Mouse (Mus musculus) heart, adult 2 months (tissue): Measurements from ENCODE around the gene Pigyl.

ENCODE experiments used
- CTCF ChIP-seq: fragments of 200-600 bp; IDR thresholded peaks from 2 replicates; pipeline ENCODE4 v1.8.1; 2022; ENCODE audit warnings: antibody characterized with exemption, mild to moderate bottlenecking, moderate library complexity
- POLR2A ChIP-seq: fragments of 200-500 bp; IDR thresholded peaks from 2 replicates; pipeline ENCODE4 v1.6.1; 2011; ENCODE audit warnings: mild to moderate bottlenecking, low read depth, low read length, control low read depth; ENCODE audit not compliant: insufficient read depth

GRCm38 (mm10) chr9:22169327-22169726 lies 12.7 kb downstream of the Pigyl start:
- TF ChIP-seq CTCF (no peak), POLR2A (no peak)
